Mouse (Mus musculus): ENCODE measurements around the gene Sppl2b. TPM values are rescaled to one million over a fixed set of nuclear protein-coding genes. Genes with fewer than 3 reads are reported as not detected.
"Not testable (repeated sequence)": the region's sequence is repeated elsewhere in the genome, so short reads cannot be mapped to it uniquely, and the experiment has no call there.

Sppl2b gene
- polyA plus RNA-seq, 1 experiment: 15.0 TPM

DNA sequence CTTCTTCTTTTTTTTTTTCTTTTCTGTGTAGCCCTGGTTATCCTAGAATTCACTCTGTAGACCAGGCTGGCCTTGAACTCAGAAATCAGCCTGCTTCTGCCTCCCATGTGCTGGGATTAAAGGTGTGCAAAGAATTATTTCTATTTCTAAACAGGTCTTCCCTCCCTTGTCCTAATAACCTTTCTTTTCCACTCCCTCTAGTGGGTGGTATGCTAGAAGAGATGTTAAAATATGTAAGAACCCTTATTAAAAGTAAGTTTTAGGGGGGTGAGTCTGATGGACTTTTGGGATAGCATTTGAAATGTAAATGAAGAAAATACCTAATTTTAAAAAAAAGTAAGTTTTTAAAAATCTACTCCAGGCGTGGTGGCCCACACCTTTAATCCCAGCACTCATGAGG is 31.8 kb upstream of the Sppl2b start:
- peaks cover 16% of the 10 kb centered on the region for H3K4me1 ChIP-seq (ENCODE audit: control insufficient read depth, insufficient read depth, low read length)
- TF ChIP-seq CTCF (IDR thresholded peaks at IDR 0.05; ENCODE audit: low read depth, low read length) (no peak), POLR2A (IDR thresholded peaks at IDR 0.05; ENCODE audit: borderline replicate concordance, low read depth, low read length) (no peak)

DNA sequence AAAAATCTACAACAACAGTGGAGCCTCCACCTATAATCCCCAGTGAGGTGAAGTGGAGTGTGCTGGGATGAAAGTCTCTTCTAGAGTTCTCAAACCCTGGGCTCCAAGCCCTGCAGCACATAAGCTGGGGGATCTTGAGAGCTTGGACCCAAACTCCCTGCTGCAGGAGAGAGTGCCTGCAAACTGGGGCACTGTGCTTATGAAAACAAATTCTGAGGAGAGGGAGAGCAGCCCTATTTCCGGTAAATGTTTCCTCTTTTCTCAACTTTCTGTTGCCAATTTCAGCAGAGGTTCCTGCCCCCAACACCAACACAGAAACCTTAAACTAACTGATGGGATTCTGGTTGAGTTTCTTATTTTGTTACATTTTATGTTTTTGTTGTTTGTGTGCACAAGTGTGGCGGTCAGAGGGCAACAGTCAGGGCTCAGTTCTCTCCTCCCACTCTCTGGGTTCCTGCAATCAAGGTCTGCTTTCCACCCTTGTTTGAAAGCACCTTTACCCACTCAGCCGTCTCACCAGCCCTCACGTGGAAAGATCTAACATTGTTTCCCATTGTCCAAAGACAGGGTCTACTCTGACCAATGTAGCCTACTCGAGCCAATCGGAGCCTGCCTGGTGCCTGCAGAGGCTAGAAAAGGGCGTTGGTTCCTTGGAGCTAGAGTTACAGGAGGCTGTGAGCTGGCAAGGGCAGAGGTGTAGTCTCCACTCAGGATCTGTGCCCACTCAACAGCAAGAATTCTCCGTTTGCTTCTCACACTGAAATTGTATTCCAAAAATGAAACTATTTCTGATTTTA is 31.0 kb upstream of the Sppl2b start:
- Histone ChIP-seq H3K27ac (ENCODE audit: insufficient read depth, low read depth, low read length) (peak overlapping the region; percentile 84), H3K4me1 (ENCODE audit: control insufficient read depth, insufficient read depth, low read length) (peaks cover 16% of the 10 kb centered on the region), H3K4me3 (ENCODE audit: insufficient read depth, low read length) (peak overlapping the region; percentile 16)
- TF ChIP-seq POLR2A (IDR thresholded peaks at IDR 0.05; ENCODE audit: borderline replicate concordance, low read depth, low read length) (no peak), CTCF (IDR thresholded peaks at IDR 0.05; ENCODE audit: low read depth, low read length) (no peak)

More for the DNA sequence above, 31.8 kb upstream of the Sppl2b start:
- H3K27ac ChIP-seq (ENCODE audit: insufficient read depth, low read depth, low read length): peak overlapping the region; percentile 84
- H3K4me3 ChIP-seq (ENCODE audit: insufficient read depth, low read length): no peak overlapping the region

DNA sequence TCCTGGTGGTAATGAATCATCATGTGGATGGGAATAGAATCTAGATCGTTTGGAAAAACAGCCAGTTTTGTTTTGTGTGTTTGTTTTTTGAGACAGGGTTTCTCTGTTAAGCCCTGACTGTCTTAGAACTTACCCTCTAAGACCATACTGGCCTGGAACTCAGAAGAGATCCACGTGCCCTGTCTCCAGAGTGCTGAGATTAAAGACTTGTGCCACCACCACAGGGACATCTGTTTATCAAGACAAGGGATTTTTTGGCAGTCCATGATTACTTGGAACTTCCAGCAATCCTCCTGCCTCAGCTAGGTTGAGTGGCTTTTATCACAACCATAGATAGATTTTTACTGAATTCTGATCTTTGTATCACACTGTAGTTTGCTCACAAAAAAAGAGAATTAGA is 30.2 kb upstream of the Sppl2b start:
- no peak overlapping the region for H3K4me3 ChIP-seq (ENCODE audit: insufficient read depth, low read length)
- H3K4me1 ChIP-seq (ENCODE audit: control insufficient read depth, insufficient read depth, low read length): peaks cover 16% of the 10 kb centered on the region
- no peak for TF ChIP-seq POLR2A (IDR thresholded peaks at IDR 0.05; ENCODE audit: borderline replicate concordance, low read depth, low read length)
- TF ChIP-seq CTCF (IDR thresholded peaks at IDR 0.05; ENCODE audit: low read depth, low read length): no peak
- peak overlapping the region; percentile 84 for H3K27ac ChIP-seq (ENCODE audit: insufficient read depth, low read depth, low read length)

DNA sequence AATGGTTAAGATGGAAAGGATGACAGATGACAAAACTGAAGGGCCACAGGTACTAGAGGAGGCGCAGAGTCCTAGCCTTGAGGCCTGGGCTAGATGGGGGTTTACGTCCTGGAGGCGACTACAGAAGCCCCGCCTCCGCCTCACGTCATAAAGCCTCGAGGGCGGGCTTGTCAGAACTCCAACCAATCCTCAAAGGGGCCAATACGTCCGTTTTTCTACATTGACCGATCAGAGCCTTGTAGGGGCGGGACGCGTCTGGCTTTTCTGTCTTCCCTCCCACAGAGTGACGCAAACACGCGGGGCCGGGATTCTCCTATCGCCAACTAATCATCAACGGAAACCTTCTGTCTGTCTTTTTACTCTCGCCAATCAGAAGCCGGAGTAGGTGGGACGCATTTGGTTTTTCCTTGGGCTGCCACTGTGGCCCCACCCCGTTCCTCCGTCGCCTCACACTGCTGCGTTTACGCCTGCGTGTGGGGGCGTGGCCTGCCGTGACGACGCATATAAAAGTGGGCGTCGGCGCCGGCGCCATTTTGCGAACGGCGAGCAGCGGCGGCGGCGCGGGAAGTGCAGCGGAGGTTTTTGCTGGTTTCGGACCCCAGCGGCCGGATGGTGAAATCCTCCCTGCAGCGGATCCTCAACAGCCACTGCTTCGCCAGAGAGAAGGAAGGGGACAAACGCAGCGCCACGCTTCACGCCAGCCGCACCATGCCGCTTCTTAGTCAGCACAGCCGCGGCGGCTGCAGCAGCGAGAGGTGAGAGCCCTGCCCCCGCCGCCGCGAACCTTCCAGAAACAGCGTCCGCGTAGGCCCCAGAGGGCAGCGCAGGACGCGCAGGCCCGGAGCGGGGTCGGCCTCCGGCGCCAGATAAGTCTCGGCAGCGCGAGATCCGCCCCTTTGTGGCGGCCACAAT is 28.7 kb upstream of the Sppl2b start, which contains the start of gene Oaz1:
Gene Oaz1, plus strand, starts transcription at position 506 of the 912 bp plus-strand sequence.
- TF ChIP-seq CTCF (IDR thresholded peaks at IDR 0.05; ENCODE audit: low read depth, low read length) (no peak), POLR2A (IDR thresholded peaks at IDR 0.05; ENCODE audit: borderline replicate concordance, low read depth, low read length) (no peak)
- Histone ChIP-seq H3K27ac (ENCODE audit: insufficient read depth, low read depth, low read length) (peak within 1 kb of the TSS; percentile 75), H3K4me1 (ENCODE audit: control insufficient read depth, insufficient read depth, low read length) (peaks cover 16% of the 10 kb centered on the region), H3K4me3 (ENCODE audit: insufficient read depth, low read length) (peak within 1 kb of the TSS; percentile 72)

DNA sequence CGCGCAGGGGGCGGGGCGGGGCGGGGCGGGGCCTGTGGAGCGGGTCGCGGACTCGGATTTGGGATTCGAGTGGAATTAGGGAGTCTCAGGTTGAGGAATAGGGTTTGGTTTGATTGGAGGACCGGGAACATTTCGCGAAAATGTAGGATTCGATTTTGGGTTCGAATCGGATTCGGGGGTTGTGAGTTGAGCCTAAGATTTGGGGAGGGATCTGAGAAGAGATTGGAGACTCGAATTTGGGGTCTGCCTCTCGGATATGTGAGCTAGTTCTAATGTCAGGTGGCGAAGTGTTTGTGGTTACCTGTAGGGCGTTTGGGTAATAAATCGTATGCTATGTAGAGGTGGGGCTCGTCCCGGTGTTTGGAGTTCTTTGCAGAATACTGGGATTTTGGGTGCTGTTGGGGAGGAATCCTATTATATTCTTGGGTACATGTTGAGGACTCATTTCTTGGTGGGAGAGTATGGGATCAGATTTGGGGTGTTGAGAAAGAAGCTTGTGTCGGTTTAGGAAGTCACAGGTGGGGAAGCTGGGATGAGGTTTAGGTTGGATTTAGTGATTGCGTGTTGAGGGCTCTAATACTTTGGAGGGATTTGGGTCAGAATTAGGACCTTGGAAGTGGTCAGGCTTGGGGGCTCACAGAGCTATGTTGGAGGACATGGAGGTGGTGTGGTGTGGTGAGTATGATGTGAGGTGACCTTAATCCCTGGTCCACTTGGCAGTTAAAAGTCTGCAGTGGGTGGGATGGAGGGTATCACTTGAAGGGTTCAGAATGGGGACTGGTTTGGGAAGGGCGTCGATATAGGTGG is 27.8 kb upstream of the Sppl2b start:
- TF ChIP-seq CTCF (IDR thresholded peaks at IDR 0.05; ENCODE audit: low read depth, low read length) (no peak), POLR2A (IDR thresholded peaks at IDR 0.05; ENCODE audit: borderline replicate concordance, low read depth, low read length) (no peak)
- Histone ChIP-seq H3K4me1 (ENCODE audit: control insufficient read depth, insufficient read depth, low read length) (peaks cover 15% of the 10 kb centered on the region), H3K27ac (ENCODE audit: insufficient read depth, low read depth, low read length) (no peak overlapping the region), H3K4me3 (ENCODE audit: insufficient read depth, low read length) (peak overlapping the region; percentile 67)

DNA sequence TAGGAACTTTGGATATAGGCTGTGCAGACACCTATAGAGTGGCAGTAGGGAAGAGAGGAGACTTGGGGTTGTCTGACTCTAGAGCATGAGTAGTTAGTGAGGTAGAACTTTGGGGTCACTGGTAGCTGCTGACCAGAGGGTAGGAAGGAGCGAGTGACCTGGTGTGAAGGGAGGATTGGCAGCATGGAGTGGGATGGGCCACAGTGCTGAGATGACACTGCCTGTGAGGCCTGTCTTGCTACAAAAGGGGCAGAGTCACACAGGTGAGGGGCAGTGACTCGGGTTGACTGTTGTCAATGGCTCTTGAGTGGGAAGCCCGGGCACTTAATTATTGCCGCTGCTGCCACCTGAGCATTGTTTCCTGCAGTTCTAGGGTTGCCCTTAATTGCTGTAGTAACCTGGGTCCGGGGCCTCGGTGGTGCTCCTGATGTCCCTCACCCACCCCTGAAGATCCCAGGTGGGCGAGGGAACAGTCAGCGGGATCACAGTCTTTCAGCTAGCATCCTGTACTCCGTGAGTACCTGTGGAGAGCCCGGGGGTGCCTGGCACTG is 27.1 kb upstream of the Sppl2b start:
- Histone ChIP-seq H3K27ac (ENCODE audit: insufficient read depth, low read depth, low read length) (no peak overlapping the region), H3K4me3 (ENCODE audit: insufficient read depth, low read length) (peak overlapping the region; percentile 67), H3K4me1 (ENCODE audit: control insufficient read depth, insufficient read depth, low read length) (peaks cover 12% of the 10 kb centered on the region)
- no peak for TF ChIP-seq CTCF (IDR thresholded peaks at IDR 0.05; ENCODE audit: low read depth, low read length)
- no peak for TF ChIP-seq POLR2A (IDR thresholded peaks at IDR 0.05; ENCODE audit: borderline replicate concordance, low read depth, low read length)

DNA sequence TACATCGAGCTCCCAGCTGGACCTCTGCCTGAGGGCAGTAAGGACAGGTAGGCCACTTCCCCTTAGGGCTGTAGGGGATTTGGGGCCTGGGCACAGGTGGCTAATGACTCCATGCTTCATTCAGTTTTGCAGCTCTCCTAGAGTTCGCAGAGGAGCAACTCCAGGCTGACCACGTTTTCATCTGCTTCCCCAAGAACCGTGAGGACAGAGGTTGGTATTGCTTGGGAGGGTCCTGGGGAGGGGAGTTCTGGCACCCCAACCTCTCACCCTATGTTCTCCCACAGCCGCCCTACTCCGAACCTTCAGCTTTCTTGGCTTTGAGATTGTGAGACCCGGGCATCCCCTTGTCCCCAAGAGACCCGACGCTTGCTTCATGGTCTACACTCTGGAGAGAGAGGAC is 26.5 kb upstream of the Sppl2b start:
- H3K4me1 ChIP-seq (ENCODE audit: control insufficient read depth, insufficient read depth, low read length): peaks cover 12% of the 10 kb centered on the region
- H3K4me3 ChIP-seq (ENCODE audit: insufficient read depth, low read length): peak overlapping the region; percentile 67; the same call in 1 of the 2 replicates
- H3K27ac ChIP-seq (ENCODE audit: insufficient read depth, low read depth, low read length): not testable (repeated sequence)

DNA sequence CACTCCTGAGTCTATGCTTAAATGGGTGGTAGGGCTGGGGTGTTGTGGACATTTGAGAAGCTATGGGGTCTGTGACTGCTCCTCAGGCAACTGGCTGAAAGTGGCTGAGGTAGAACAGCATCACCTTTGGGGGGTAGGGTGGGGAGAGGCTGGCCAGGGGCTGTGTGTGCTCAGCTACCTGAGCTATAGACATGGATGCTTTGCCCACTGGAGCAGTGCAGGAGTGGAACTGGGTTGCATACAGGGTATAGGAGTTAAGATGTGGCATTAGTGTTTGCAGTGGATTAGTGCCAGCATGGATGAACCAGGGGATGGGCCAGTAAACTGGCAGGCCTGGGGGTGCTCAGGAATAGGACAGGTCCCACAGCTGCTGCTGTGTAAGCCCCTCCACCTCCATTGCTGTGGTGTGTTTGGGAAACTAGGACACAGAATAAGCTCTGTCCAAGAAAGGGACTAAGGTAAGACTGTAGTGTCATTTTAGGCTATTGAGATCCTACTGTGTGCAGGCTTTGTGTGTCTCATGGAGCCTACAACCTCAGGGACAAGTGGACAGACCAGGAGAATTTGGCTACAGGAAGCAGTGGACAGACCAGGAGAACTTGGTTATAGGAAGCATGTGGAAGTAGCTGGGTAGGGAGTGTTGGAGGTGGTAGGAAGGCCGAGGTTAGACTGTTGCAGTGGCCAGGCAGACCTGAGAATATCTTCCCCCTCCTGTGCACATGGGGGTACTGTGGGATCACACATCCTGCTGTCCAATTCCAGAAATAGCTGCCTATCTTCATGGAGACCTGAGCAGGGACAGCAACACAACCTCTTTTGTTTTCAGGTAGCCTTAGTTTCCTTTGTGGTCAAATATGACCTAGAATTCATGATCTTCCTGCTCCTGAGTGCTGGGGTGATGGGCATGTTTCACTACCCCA is 25.5 kb upstream of the Sppl2b start:
- H3K27ac ChIP-seq (ENCODE audit: insufficient read depth, low read depth, low read length): no peak overlapping the region
- H3K4me1 ChIP-seq (ENCODE audit: control insufficient read depth, insufficient read depth, low read length): peaks cover 5% of the 10 kb centered on the region
- TF ChIP-seq POLR2A (IDR thresholded peaks at IDR 0.05; ENCODE audit: borderline replicate concordance, low read depth, low read length): no peak
- no peak for TF ChIP-seq CTCF (IDR thresholded peaks at IDR 0.05; ENCODE audit: low read depth, low read length)
- H3K4me3 ChIP-seq (ENCODE audit: insufficient read depth, low read length): no peak overlapping the region
